Mouse (Mus musculus) liver, adult 2 months (tissue): ENCODE results near the gene Cux2.

ENCODE experiments used
- CTCF ChIP-seq: fragments of 200-500 bp; IDR thresholded peaks from 2 replicates; pipeline ENCODE4 v1.5.1; 2011; ENCODE audit warnings: low read depth, low read length, control low read depth
- POLR2A ChIP-seq: fragments of 200-500 bp; IDR thresholded peaks from 2 replicates; pipeline ENCODE4 v1.6.1; 2011; ENCODE audit warnings: low read length, control low read depth; ENCODE audit not compliant: insufficient read depth; ENCODE audit errors: extremely low read depth

- TF ChIP-seq POLR2A, result no peak
- no peak for TF ChIP-seq CTCF
Measured at GRCm38 (mm10) chr5:121959688-121960087, 90.2 kb downstream of the Cux2 start.
